Mouse (Mus musculus) liver, embryonic 16.5 days (tissue): ENCODE data around the gene Dusp10. TPM values are rescaled to one million over a fixed set of nuclear protein-coding genes. Genes with fewer than 3 reads are reported as not detected.
A peak's percentile ranks its signal among the peaks of the same experiment; 100 is the strongest.

Experiments
- ATAC-seq: fragments of 200-750 bp; cut with Nextera tagmentation; 2 replicates; pipeline ENCODE4 v1.8.0; 2017; ENCODE audit warnings: low read depth, mild to moderate bottlenecking, moderate number of reproducible peaks, moderate library complexity
- H3K27ac ChIP-seq: fragments of 300-500 bp; sonication (generic); 2 replicates; pipeline ENCODE4 v1.5.1; 2014; ENCODE audit warnings: mild to moderate bottlenecking, low read length
- H3K27me3 ChIP-seq: fragments of 300-500 bp; sonication (generic); 2 replicates; pipeline ENCODE4 v1.6.1; 2014; ENCODE audit warnings: low read depth, low read length, mixed read lengths; ENCODE audit not compliant: control insufficient read depth, insufficient read depth
- H3K36me3 ChIP-seq: fragments of 300-500 bp; sonication (generic); 2 replicates; pipeline ENCODE4 v1.6.1; 2014; ENCODE audit warnings: mild to moderate bottlenecking; ENCODE audit not compliant: control insufficient read depth, insufficient read depth
- H3K4me1 ChIP-seq: fragments of 300-500 bp; sonication (generic); 2 replicates; pipeline ENCODE4 v1.6.1; 2014; ENCODE audit warnings: low read depth, low read length, mixed read lengths; ENCODE audit not compliant: control insufficient read depth
- H3K4me2 ChIP-seq: fragments of 300-500 bp; sonication (generic); 2 replicates; pipeline ENCODE4 v1.6.1; 2014; ENCODE audit warnings: low read depth, low read length, mixed read lengths
- H3K4me3 ChIP-seq: fragments of 300-500 bp; sonication (generic); 2 replicates; pipeline ENCODE4 v1.5.1; 2014; ENCODE audit warnings: low read depth, mild to moderate bottlenecking, low read length
- H3K9ac ChIP-seq: fragments of 300-500 bp; sonication (generic); 2 replicates; pipeline ENCODE4 v1.6.1; 2014; ENCODE audit warnings: low read depth, low read length
- H3K9me3 ChIP-seq: fragments of 300-500 bp; sonication (generic); replicated peaks from 2 replicates; pipeline ENCODE4 v1.6.1; 2016; ENCODE audit warnings: low read length; ENCODE audit not compliant: control insufficient read depth
- WGBS: fragments of 180-500 bp; shearing (Covaris S2); extraction: QIAGEN DNeasy Blood & Tissue Kit; methylation state at CpG from one replicate; pipeline ENCODE4 v1.1.7; 2014; ENCODE audit not compliant: insufficient replicate concordance; 5-methylcytosine and 5-hydroxymethylcytosine counted together
- polyA plus RNA-seq: library from polyadenylated mRNA; unstranded; fragments of >200 nt; fragmentation: Nextera tagmentation; extraction: Ambion mirVana; gene quantifications from 2 replicates; pipeline ENCODE4 v1.2.1, GENCODE M21; 2015

The Dusp10 gene
- polyA plus RNA-seq, 1 experiment from 2014 or later, result 2.9 TPM

GRCm38 (mm10) chr1:184034741-184035181, 21.7 kb downstream of the Dusp10 start:
- ATAC-seq, result no peak
- no peaks in the 10 kb centered on the region for H3K9me3 ChIP-seq
- H3K9ac ChIP-seq, result peak overlapping the region; percentile 65
- H3K4me1 ChIP-seq, result peaks cover 9% of the 10 kb centered on the region; the same call in 1 of the 2 replicates
- H3K27ac ChIP-seq, result no peak overlapping the region
- peak overlapping the region; percentile 97 for H3K4me2 ChIP-seq
- no peaks in the 10 kb centered on the region for H3K27me3 ChIP-seq
- 3% methylated on average over 12 of the region's 12 CpGs for WGBS
- H3K4me3 ChIP-seq, result peak overlapping the region; percentile 80
- H3K36me3 ChIP-seq, result no peaks in the 10 kb centered on the region

- peaks cover 9% of the 10 kb centered on the region; the same call in 1 of the 2 replicates for H3K4me1 ChIP-seq
- H3K27me3 ChIP-seq, result no peaks in the 10 kb centered on the region
- H3K4me2 ChIP-seq, result peak overlapping the region; percentile 97
- WGBS, result 18% methylated on average over 12 of the region's 12 CpGs
- H3K4me3 ChIP-seq, result peak overlapping the region; percentile 80
- no peaks in the 10 kb centered on the region for H3K9me3 ChIP-seq
- H3K9ac ChIP-seq, result no peak overlapping the region; the same call in none of the 2 replicates
- H3K36me3 ChIP-seq, result no peaks in the 10 kb centered on the region
- ATAC-seq, result no peak
- no peak overlapping the region for H3K27ac ChIP-seq
Measured at GRCm38 (mm10) chr1:184035346-184035903, 22.3 kb downstream of the Dusp10 start.

GRCm38 (mm10) chr1:184037802-184038201, 24.7 kb downstream of the Dusp10 start:
- Histone ChIP-seq H3K4me2 (no peak overlapping the region), H3K27me3 (no peaks in the 10 kb centered on the region), H3K4me3 (no peak overlapping the region), H3K36me3 (no peaks in the 10 kb centered on the region), H3K27ac (no peak overlapping the region), H3K4me1 (peaks cover 9% of the 10 kb centered on the region; the same call in 1 of the 2 replicates), H3K9ac (no peak overlapping the region), H3K9me3 (no peaks in the 10 kb centered on the region)
- 74% methylated on average over 4 of the region's 4 CpGs for WGBS
- no peak for ATAC-seq

- peaks cover 3% of the 10 kb centered on the region; the same call in 1 of the 2 replicates for H3K4me1 ChIP-seq
- H3K36me3 ChIP-seq, result no peaks in the 10 kb centered on the region
- no peak overlapping the region for H3K27ac ChIP-seq
- H3K4me2 ChIP-seq, result no peak overlapping the region
- H3K9me3 ChIP-seq, result no peaks in the 10 kb centered on the region
- no peak overlapping the region for H3K9ac ChIP-seq
- no peaks in the 10 kb centered on the region for H3K27me3 ChIP-seq
- no peak overlapping the region for H3K4me3 ChIP-seq
- ATAC-seq, result no peak
- 84% methylated on average over 10 of the region's 10 CpGs for WGBS
Measured at GRCm38 (mm10) chr1:184039301-184039700, 26.2 kb downstream of the Dusp10 start.

- Histone ChIP-seq H3K27me3 (no peaks in the 10 kb centered on the region), H3K27ac (no peak overlapping the region), H3K4me2 (no peak overlapping the region), H3K9ac (no peak overlapping the region), H3K9me3 (no peaks in the 10 kb centered on the region), H3K4me3 (no peak overlapping the region), H3K4me1 (peaks cover 3% of the 10 kb centered on the region; the same call in 1 of the 2 replicates), H3K36me3 (no peaks in the 10 kb centered on the region)
- ATAC-seq, result no peak
- WGBS, result 76% methylated on average over 11 of the region's 11 CpGs
Measured at GRCm38 (mm10) chr1:184040181-184040580, 27.1 kb downstream of the Dusp10 start.

GRCm38 (mm10) chr1:184040906-184041305, 27.8 kb downstream of the Dusp10 start:
- Histone ChIP-seq H3K27ac (no peak overlapping the region), H3K9ac (no peak overlapping the region), H3K4me1 (no peaks in the 10 kb centered on the region), H3K9me3 (no peaks in the 10 kb centered on the region), H3K4me3 (no peak overlapping the region), H3K36me3 (no peaks in the 10 kb centered on the region), H3K27me3 (no peaks in the 10 kb centered on the region), H3K4me2 (no peak overlapping the region)
- WGBS, result 61% methylated on average over 1 of the region's 1 CpGs
- no peak for ATAC-seq

- ATAC-seq, result no peak
- no peaks in the 10 kb centered on the region for H3K27me3 ChIP-seq
- 67% methylated on average over 9 of the region's 9 CpGs for WGBS
- no peaks in the 10 kb centered on the region for H3K36me3 ChIP-seq
- no peaks in the 10 kb centered on the region for H3K9me3 ChIP-seq
- H3K27ac ChIP-seq, result no peak overlapping the region
- H3K4me3 ChIP-seq, result no peak overlapping the region
- no peak overlapping the region for H3K9ac ChIP-seq
- no peaks in the 10 kb centered on the region for H3K4me1 ChIP-seq
- H3K4me2 ChIP-seq, result no peak overlapping the region
Measured at GRCm38 (mm10) chr1:184041778-184042573, 28.9 kb downstream of the Dusp10 start.

GRCm38 (mm10) chr1:184042745-184043144, 29.6 kb downstream of the Dusp10 start:
- H3K9ac ChIP-seq, result no peak overlapping the region
- WGBS, result 39% methylated on average over 9 of the region's 9 CpGs
- H3K27me3 ChIP-seq, result no peaks in the 10 kb centered on the region
- no peak overlapping the region for H3K4me3 ChIP-seq
- no peak overlapping the region for H3K27ac ChIP-seq
- peak; percentile 61 for ATAC-seq
- H3K36me3 ChIP-seq, result no peaks in the 10 kb centered on the region
- H3K9me3 ChIP-seq, result no peaks in the 10 kb centered on the region
- H3K4me2 ChIP-seq, result no peak overlapping the region
- no peaks in the 10 kb centered on the region for H3K4me1 ChIP-seq

GRCm38 (mm10) chr1:184043391-184043790, 30.3 kb downstream of the Dusp10 start:
- no peak overlapping the region for H3K4me2 ChIP-seq
- WGBS, result 85% methylated on average over 5 of the region's 6 CpGs
- no peaks in the 10 kb centered on the region for H3K9me3 ChIP-seq
- no peaks in the 10 kb centered on the region for H3K4me1 ChIP-seq
- no peak overlapping the region for H3K4me3 ChIP-seq
- H3K27me3 ChIP-seq, result no peaks in the 10 kb centered on the region
- no peak for ATAC-seq
- no peak overlapping the region for H3K9ac ChIP-seq
- H3K36me3 ChIP-seq, result no peaks in the 10 kb centered on the region
- H3K27ac ChIP-seq, result no peak overlapping the region
